Mouse (Mus musculus): ENCODE results near the gene Tnfsf11. TPM values are rescaled to one million over a fixed set of nuclear protein-coding genes. Genes with fewer than 3 reads are reported as not detected.

Gene Tnfsf11
- polyA plus RNA-seq, 1 experiment = 0.11 TPM

- H3ac ChIP-seq (ENCODE audit: control insufficient read depth, insufficient read length, low read depth) = no peak overlapping the region
- no peaks in the 10 kb centered on the region for H3K79me2 ChIP-seq (ENCODE audit: control insufficient read depth, insufficient read depth)
These were observed 34.3 kb downstream of the Tnfsf11 start for GRCm38 (mm10) chr14:78273571-78273970.

DNA sequence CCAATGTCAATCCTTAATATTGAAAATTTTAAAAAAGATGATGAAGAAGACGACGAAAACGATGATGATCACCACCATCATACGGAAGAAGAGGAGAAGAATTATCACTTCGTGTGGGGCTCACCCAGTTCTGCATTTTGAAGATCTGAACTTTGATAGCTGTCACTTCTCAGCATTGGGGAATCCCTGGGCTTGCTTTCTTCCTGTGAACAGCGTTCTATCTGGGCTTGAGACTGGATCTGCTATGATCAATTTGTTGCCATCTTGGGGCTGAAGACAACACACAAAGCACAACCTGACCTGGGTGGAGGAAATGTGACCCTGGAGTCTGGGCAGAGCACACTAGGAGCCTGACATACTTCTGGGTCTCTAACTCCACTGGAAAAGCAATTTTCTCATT lies 43.0 kb downstream of the Tnfsf11 start:
- Histone ChIP-seq H3K27me3 (ENCODE audit: control insufficient read depth, insufficient read depth, insufficient read length) (no peaks in the 10 kb centered on the region), H3K36me3 (ENCODE audit: control insufficient read depth, insufficient read depth) (no peaks in the 10 kb centered on the region), H3K79me3 (ENCODE audit: low read depth) (no peaks in the 10 kb centered on the region), H3ac (ENCODE audit: control insufficient read depth, insufficient read length, low read depth) (no peak overlapping the region), H3K4me3 (ENCODE audit: insufficient read depth, poor library complexity, severe bottlenecking) (no peak overlapping the region), H3K79me2 (ENCODE audit: control insufficient read depth, insufficient read depth) (no peaks in the 10 kb centered on the region)
- TF ChIP-seq USF1 (IDR thresholded peaks at IDR 0.05; ENCODE audit: low read depth) = no peak
- no peak for TF ChIP-seq MYOG (IDR thresholded peaks at IDR 0.05; ENCODE audit: control insufficient read depth, extremely low read depth, insufficient read length)
- TF ChIP-seq FOSL1 (IDR thresholded peaks at IDR 0.05; ENCODE audit: insufficient read depth, low read length, poor library complexity, severe bottlenecking) = no peak
- TF ChIP-seq CEBPB (IDR thresholded peaks at IDR 0.05; ENCODE audit: low read depth) = no peak
- no peak for TF ChIP-seq MAX (IDR thresholded peaks at IDR 0.05)
- no peak for TF ChIP-seq MYOD1 (IDR thresholded peaks at IDR 0.05; ENCODE audit: control insufficient read depth, insufficient read length, low read depth)
- no peak for TF ChIP-seq CTCF (IDR thresholded peaks at IDR 0.05; ENCODE audit: control insufficient read depth, insufficient read depth, insufficient read length)

More at GRCm38 (mm10) chr14:78273571-78273970, 34.3 kb downstream of the Tnfsf11 start:
- Histone ChIP-seq H3K27me3 (ENCODE audit: control insufficient read depth, insufficient read depth, insufficient read length) (no peaks in the 10 kb centered on the region), H3K4me3 (ENCODE audit: insufficient read depth, poor library complexity, severe bottlenecking) (no peak overlapping the region), H3K36me3 (ENCODE audit: control insufficient read depth, insufficient read depth) (no peaks in the 10 kb centered on the region), H3K79me3 (ENCODE audit: low read depth) (no peaks in the 10 kb centered on the region)
- TF ChIP-seq MYOG (IDR thresholded peaks at IDR 0.05; ENCODE audit: control insufficient read depth, extremely low read depth, insufficient read length) = no peak
- TF ChIP-seq CTCF (IDR thresholded peaks at IDR 0.05; ENCODE audit: control insufficient read depth, insufficient read depth, insufficient read length) = peak; percentile 95

GRCm38 (mm10) chr14:78262596-78262995 lies 45.2 kb downstream of the Tnfsf11 start:
- H3K79me2 ChIP-seq (ENCODE audit: control insufficient read depth, insufficient read depth) = no peaks in the 10 kb centered on the region
- H3K79me3 ChIP-seq (ENCODE audit: low read depth) = no peaks in the 10 kb centered on the region
- no peaks in the 10 kb centered on the region for H3K27me3 ChIP-seq (ENCODE audit: control insufficient read depth, insufficient read depth, insufficient read length)
- no peak overlapping the region for H3ac ChIP-seq (ENCODE audit: control insufficient read depth, insufficient read length, low read depth)
- no peak overlapping the region for H3K4me3 ChIP-seq (ENCODE audit: insufficient read depth, poor library complexity, severe bottlenecking)
- no peak for TF ChIP-seq CTCF (IDR thresholded peaks at IDR 0.05; ENCODE audit: control insufficient read depth, insufficient read depth, insufficient read length)
- TF ChIP-seq MAX (IDR thresholded peaks at IDR 0.05) = no peak
- TF ChIP-seq FOSL1 (IDR thresholded peaks at IDR 0.05; ENCODE audit: insufficient read depth, low read length, poor library complexity, severe bottlenecking) = no peak
- TF ChIP-seq USF1 (IDR thresholded peaks at IDR 0.05; ENCODE audit: low read depth) = no peak
- TF ChIP-seq MYOG (IDR thresholded peaks at IDR 0.05; ENCODE audit: control insufficient read depth, extremely low read depth, insufficient read length) = no peak
- TF ChIP-seq CEBPB (IDR thresholded peaks at IDR 0.05; ENCODE audit: low read depth) = no peak
- no peak for TF ChIP-seq MYOD1 (IDR thresholded peaks at IDR 0.05; ENCODE audit: control insufficient read depth, insufficient read length, low read depth)
- H3K36me3 ChIP-seq (ENCODE audit: control insufficient read depth, insufficient read depth) = no peaks in the 10 kb centered on the region

DNA sequence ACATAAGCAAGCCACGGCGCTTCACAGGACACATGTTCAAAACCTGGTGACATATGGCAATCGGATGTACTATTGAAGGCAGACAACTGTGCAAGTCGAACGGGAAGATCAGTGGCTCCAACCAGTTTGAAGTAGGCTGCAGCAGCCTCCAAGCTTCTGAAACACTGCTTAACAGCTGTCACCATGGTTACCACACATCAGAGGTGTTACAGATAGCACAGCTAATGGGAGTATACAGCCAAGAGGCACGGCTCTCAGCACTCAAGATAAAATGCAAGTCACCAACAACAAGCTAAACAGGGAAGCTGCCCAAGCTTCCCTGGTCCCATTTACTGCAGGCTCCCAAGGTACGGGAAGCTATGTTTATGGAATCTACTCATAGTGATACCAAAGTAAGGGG lies 46.6 kb downstream of the Tnfsf11 start:
- Histone ChIP-seq H3K4me3 (ENCODE audit: insufficient read depth, poor library complexity, severe bottlenecking) (no peak overlapping the region), H3ac (ENCODE audit: control insufficient read depth, insufficient read length, low read depth) (no peak overlapping the region), H3K79me3 (ENCODE audit: low read depth) (no peaks in the 10 kb centered on the region), H3K27me3 (ENCODE audit: control insufficient read depth, insufficient read depth, insufficient read length) (no peaks in the 10 kb centered on the region), H3K36me3 (ENCODE audit: control insufficient read depth, insufficient read depth) (no peaks in the 10 kb centered on the region), H3K79me2 (ENCODE audit: control insufficient read depth, insufficient read depth) (no peaks in the 10 kb centered on the region)
- no peak for TF ChIP-seq FOSL1 (IDR thresholded peaks at IDR 0.05; ENCODE audit: insufficient read depth, low read length, poor library complexity, severe bottlenecking)
- no peak for TF ChIP-seq CTCF (IDR thresholded peaks at IDR 0.05; ENCODE audit: control insufficient read depth, insufficient read depth, insufficient read length)
- TF ChIP-seq MAX (IDR thresholded peaks at IDR 0.05) = no peak
- no peak for TF ChIP-seq CEBPB (IDR thresholded peaks at IDR 0.05; ENCODE audit: low read depth)
- TF ChIP-seq MYOG (IDR thresholded peaks at IDR 0.05; ENCODE audit: control insufficient read depth, extremely low read depth, insufficient read length) = no peak
- no peak for TF ChIP-seq MYOD1 (IDR thresholded peaks at IDR 0.05; ENCODE audit: control insufficient read depth, insufficient read length, low read depth)
- no peak for TF ChIP-seq USF1 (IDR thresholded peaks at IDR 0.05; ENCODE audit: low read depth)

DNA sequence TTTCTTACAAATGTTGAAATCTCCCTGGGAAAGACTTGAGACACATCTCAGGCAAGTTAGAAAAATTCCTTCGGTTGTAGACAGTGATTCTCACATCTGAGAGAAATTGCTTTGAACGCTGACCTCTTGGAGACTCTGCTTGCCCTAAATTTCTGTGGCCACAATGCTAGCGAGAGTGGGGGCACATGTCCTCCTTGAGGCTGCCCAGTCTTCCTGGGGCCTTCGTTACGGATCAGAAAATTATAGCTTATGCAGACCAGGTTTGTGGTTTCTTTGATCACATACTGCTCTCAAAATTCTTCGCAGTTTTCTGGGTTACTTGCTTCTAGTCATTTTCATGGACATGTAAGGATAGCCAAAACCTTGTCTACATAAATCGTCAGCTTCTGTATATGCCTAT lies 53.8 kb downstream of the Tnfsf11 start:
- H3K27me3 ChIP-seq (ENCODE audit: control insufficient read depth, insufficient read depth, insufficient read length) = no peaks in the 10 kb centered on the region
- H3K79me2 ChIP-seq (ENCODE audit: control insufficient read depth, insufficient read depth) = no peaks in the 10 kb centered on the region
- H3ac ChIP-seq (ENCODE audit: control insufficient read depth, insufficient read length, low read depth) = no peak overlapping the region
- TF ChIP-seq CTCF (IDR thresholded peaks at IDR 0.05; ENCODE audit: control insufficient read depth, insufficient read depth, insufficient read length) (no peak), FOSL1 (IDR thresholded peaks at IDR 0.05; ENCODE audit: insufficient read depth, low read length, poor library complexity, severe bottlenecking) (no peak), MYOD1 (IDR thresholded peaks at IDR 0.05; ENCODE audit: control insufficient read depth, insufficient read length, low read depth) (no peak)
- H3K36me3 ChIP-seq (ENCODE audit: control insufficient read depth, insufficient read depth) = no peaks in the 10 kb centered on the region
- no peak overlapping the region for H3K4me3 ChIP-seq (ENCODE audit: insufficient read depth, poor library complexity, severe bottlenecking)
- H3K79me3 ChIP-seq (ENCODE audit: low read depth) = no peaks in the 10 kb centered on the region

DNA sequence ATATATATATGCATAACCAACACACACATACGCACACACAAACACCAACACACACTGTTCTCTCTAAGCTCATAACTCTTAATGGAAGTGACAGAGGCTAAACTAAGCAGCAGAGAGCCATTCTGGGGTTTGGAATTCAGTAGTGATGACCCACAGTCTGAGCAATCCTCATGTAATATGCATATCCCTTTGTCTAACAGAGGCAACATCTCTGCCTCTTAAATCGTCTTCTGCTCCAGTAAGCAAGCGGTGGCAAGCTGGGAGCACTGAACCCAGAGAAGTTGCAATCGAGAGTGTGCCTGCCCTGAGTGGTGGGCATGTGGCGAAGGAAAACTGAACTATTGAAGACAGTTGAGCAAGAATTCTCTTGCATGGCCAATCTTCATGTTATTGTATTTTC lies 61.2 kb downstream of the Tnfsf11 start:
- Histone ChIP-seq H3K36me3 (ENCODE audit: control insufficient read depth, insufficient read depth) (no peaks in the 10 kb centered on the region), H3K79me3 (ENCODE audit: low read depth) (no peaks in the 10 kb centered on the region)
- TF ChIP-seq MAX (IDR thresholded peaks at IDR 0.05) (no peak), MYOD1 (IDR thresholded peaks at IDR 0.05; ENCODE audit: control insufficient read depth, insufficient read length, low read depth) (no peak), MYOG (IDR thresholded peaks at IDR 0.05; ENCODE audit: control insufficient read depth, extremely low read depth, insufficient read length) (no peak), USF1 (IDR thresholded peaks at IDR 0.05; ENCODE audit: low read depth) (no peak), CEBPB (IDR thresholded peaks at IDR 0.05; ENCODE audit: low read depth) (no peak), FOSL1 (IDR thresholded peaks at IDR 0.05; ENCODE audit: insufficient read depth, low read length, poor library complexity, severe bottlenecking) (no peak), CTCF (IDR thresholded peaks at IDR 0.05; ENCODE audit: control insufficient read depth, insufficient read depth, insufficient read length) (no peak)

More for the DNA sequence above, 61.2 kb downstream of the Tnfsf11 start:
- Histone ChIP-seq H3K4me3 (ENCODE audit: insufficient read depth, poor library complexity, severe bottlenecking) (no peak overlapping the region), H3K27me3 (ENCODE audit: control insufficient read depth, insufficient read depth, insufficient read length) (no peaks in the 10 kb centered on the region), H3K79me2 (ENCODE audit: control insufficient read depth, insufficient read depth) (no peaks in the 10 kb centered on the region), H3ac (ENCODE audit: control insufficient read depth, insufficient read length, low read depth) (no peak overlapping the region)
